Comparison of ENCODE assay signal across 29 mouse cellular contexts in genomic region chr8:84949753-84950152, GRCm38 (mm10). TPM values are rescaled to one million over a fixed set of nuclear protein-coding genes. Genes with fewer than 3 reads are reported as not detected.
DNase-seq lines count a peak whose midpoint lies in the region; ATAC-seq and TF ChIP-seq lines count a peak whose summit lies in the region.
"Had no signal": no experiment of that assay in that cellular context is flagged by ENCODE, and none has a peak within 500 bp of the region (broad histone marks: within the 10 kb centered on the region; RNA-seq: fewer than 3 reads in every experiment).

No protein-coding gene starts in this region.

- peaks cover 0 to 5% of the 10 kb centered on the region in 2 experiments; a peak in 3 of 4 replicates for H3K4me1 ChIP-seq in liver, embryonic 14.5 days (replicated peaks; ENCODE audit: control insufficient read depth in 2 of 2, insufficient read depth in 2 of 2, low read length in 1 of 2)
- peaks cover 9% of the 10 kb centered on the region for H3K4me1 ChIP-seq in liver, embryonic 11.5 days (replicated peaks; ENCODE audit: control insufficient read depth, insufficient read depth, low read length)

- H3K9ac ChIP-seq in liver, embryonic 14.5 days (replicated peaks), result no peak overlapping the region
- no peak overlapping the region for H3K9ac ChIP-seq in liver, embryonic 11.5 days (ENCODE audit: low read depth, low read length)
- H3K9ac ChIP-seq: embryonic facial prominence, embryonic 12.5 days; embryonic facial prominence, embryonic 15.5 days; forebrain, postnatal 0 days; heart, embryonic 12.5 days; heart, embryonic 15.5 days; hindbrain, embryonic 13.5 days had no signal

- peaks cover 48% of the 10 kb centered on the region for H3K27me3 ChIP-seq in liver, embryonic 14.5 days (ENCODE audit: control insufficient read depth, insufficient read depth, low read length)
- peaks cover 71% of the 10 kb centered on the region for H3K27me3 ChIP-seq in liver, embryonic 11.5 days (replicated peaks; ENCODE audit: control insufficient read depth, insufficient read depth, low read length)

- WGBS in liver, embryonic 14.5 days (ENCODE audit: insufficient replicate concordance), result 21% methylated on average over 12 of the region's 12 CpGs
- WGBS in liver, embryonic 11.5 days, result 16% methylated on average over 12 of the region's 12 CpGs

- DNase-seq in liver, embryonic 14.5 days (ENCODE audit: low read depth in 3 of 3, low spot score in 3 of 3), result no peak
- no peak for DNase-seq in liver, embryonic 11.5 days (ENCODE audit: low spot score)
- peak; percentile 18 for DNase-seq in retina, postnatal 1 day
- DNase-seq in retina, embryonic 14.5 days (ENCODE audit: low spot score), result no peak
- DNase-seq in ES-CJ7 (ENCODE audit: low read depth, low spot score), result peak; percentile 71
- DNase-seq in heart, adult 11 months, result no peak
- DNase-seq in adrenal gland, adult (ENCODE audit: inconsistent age in 2 of 2, low spot score in 1 of 2), result no peak
- DNase-seq: adrenal gland, adult 2 months; adrenal gland, postnatal 14 days; cerebellum, adult 11 months; cerebellum, adult 2 months; cerebellum, adult 9-11 months; cerebellum, postnatal 25 days; forebrain, postnatal 0 days; gastrocnemius, adult 2 months; gastrocnemius, postnatal 14 days; heart, adult 18-20 months; heart, postnatal 10 days; heart, postnatal 36 days had no signal

- no peak for TF ChIP-seq EP300 in liver, embryonic 14.5 days (IDR thresholded peaks at IDR 0.05; ENCODE audit: low read depth)

- H3K27ac ChIP-seq in liver, embryonic 14.5 days, result no peak overlapping the region
- H3K27ac ChIP-seq in liver, embryonic 11.5 days (ENCODE audit: low read depth, low read length), result no peak overlapping the region
- H3K27ac ChIP-seq: embryonic facial prominence, embryonic 12.5 days; embryonic facial prominence, embryonic 15.5 days; gastrocnemius, adult 2 months; heart, embryonic 15.5 days; hindbrain, embryonic 10.5 days; hindbrain, embryonic 13.5 days had no signal

- 0 out of 2 replicates have a peak, but pooled peaks have one; percentile 6 for TF ChIP-seq CTCF in liver, embryonic 14.5 days (IDR thresholded peaks at IDR 0.05; ENCODE audit: low read depth)

- H3K36me3 ChIP-seq in liver, embryonic 14.5 days (replicated peaks; ENCODE audit: control insufficient read depth, insufficient read depth, low read depth), result no peaks in the 10 kb centered on the region
- H3K36me3 ChIP-seq in liver, embryonic 11.5 days (ENCODE audit: control insufficient read depth, insufficient read depth, low read length), result no peaks in the 10 kb centered on the region
- H3K36me3 ChIP-seq: embryonic facial prominence, embryonic 12.5 days; embryonic facial prominence, embryonic 15.5 days; heart, embryonic 12.5 days; heart, embryonic 15.5 days; hindbrain, embryonic 10.5 days; hindbrain, embryonic 13.5 days had no signal

- no peaks in the 10 kb centered on the region for H3K9me3 ChIP-seq in liver, embryonic 14.5 days (ENCODE audit: control insufficient read depth, low read length)
- H3K9me3 ChIP-seq in liver, embryonic 11.5 days (ENCODE audit: control insufficient read depth, low read length), result no peaks in the 10 kb centered on the region
- H3K9me3 ChIP-seq: embryonic facial prominence, embryonic 12.5 days; embryonic facial prominence, embryonic 15.5 days; heart, embryonic 12.5 days; heart, embryonic 15.5 days; hindbrain, embryonic 10.5 days; hindbrain, embryonic 13.5 days had no signal

- H3K4me2 ChIP-seq in liver, embryonic 14.5 days (ENCODE audit: low read depth), result no peak overlapping the region
- H3K4me2 ChIP-seq in liver, embryonic 11.5 days, result no peak overlapping the region
- H3K4me2 ChIP-seq: embryonic facial prominence, embryonic 12.5 days; embryonic facial prominence, embryonic 15.5 days; heart, embryonic 12.5 days; heart, embryonic 15.5 days; hindbrain, embryonic 13.5 days had no signal

- no peak for ATAC-seq in liver, embryonic 14.5 days (ENCODE audit: insufficient read depth)
- no peak for ATAC-seq in liver, embryonic 11.5 days (replicated peaks; ENCODE audit: low FRiP score)
- ATAC-seq: forebrain, embryonic 14.5 days; forebrain, postnatal 0 days; hindbrain, embryonic 16.5 days had no signal

- no peak overlapping the region for H3K4me3 ChIP-seq in liver, embryonic 14.5 days (ENCODE audit: insufficient read depth in 1 of 2, low read depth in 2 of 2, low read length in 2 of 2)
- no peak overlapping the region for H3K4me3 ChIP-seq in liver, embryonic 11.5 days (ENCODE audit: low read depth, low read length)
- H3K4me3 ChIP-seq: embryonic facial prominence, embryonic 12.5 days; embryonic facial prominence, embryonic 15.5 days; gastrocnemius, adult 2 months; heart, embryonic 12.5 days; heart, embryonic 15.5 days; hindbrain, embryonic 10.5 days; hindbrain, embryonic 13.5 days had no signal

RNA-seq across cellular contexts. Expression of gene Rtbdn, which starts 3.0 kb away (rescaled TPM):
- polyA plus RNA-seq in liver, embryonic 14.5 days (2012; rRNA removed), result 0.03 TPM in 1 of 2 replicates, not detected in the other
- polyA plus RNA-seq in liver, embryonic 14.5 days (2014; fragmentation: Nextera tagmentation; extraction: Ambion mirVana), result not detected in 2 replicates
- 0.22 and 0.49 TPM in 2 replicates for polyA plus RNA-seq in liver, embryonic 11.5 days (2014; fragmentation: Nextera tagmentation; extraction: Ambion mirVana)

RNA-seq across cellular contexts. Expression of gene Mast1, which starts 12.6 kb away (rescaled TPM):
- polyA plus RNA-seq in liver, embryonic 14.5 days (2012; rRNA removed), result 0.06 and 0.21 TPM in 2 replicates
- polyA plus RNA-seq in liver, embryonic 14.5 days (2014; fragmentation: Nextera tagmentation; extraction: Ambion mirVana), result 0.08 and 0.14 TPM in 2 replicates
- polyA plus RNA-seq in liver, embryonic 11.5 days (2014; fragmentation: Nextera tagmentation; extraction: Ambion mirVana), result 0.14 and 0.29 TPM in 2 replicates

RNA-seq across cellular contexts. Expression of gene Gm49661, which starts 19.5 kb away (rescaled TPM):
- not detected in 2 replicates for polyA plus RNA-seq in liver, embryonic 14.5 days (2012; rRNA removed)
- not detected in 2 replicates for polyA plus RNA-seq in liver, embryonic 14.5 days (2014; fragmentation: Nextera tagmentation; extraction: Ambion mirVana)
- polyA plus RNA-seq in liver, embryonic 11.5 days (2014; fragmentation: Nextera tagmentation; extraction: Ambion mirVana), result not detected in 2 replicates
- polyA plus RNA-seq: adrenal gland, adult 2 months; cerebellum, adult 2 months; embryonic facial prominence, embryonic 12.5 days; embryonic facial prominence, embryonic 15.5 days; forebrain, embryonic 11.5 days; forebrain, embryonic 14.5 days; forebrain, postnatal 0 days; frontal cortex, adult 2 months; heart, embryonic 12.5 days; heart, embryonic 15.5 days; hindbrain, embryonic 10.5 days; hindbrain, embryonic 13.5 days; hindbrain, embryonic 16.5 days had no signal

RNA-seq across cellular contexts. Expression of gene Prdx2, which starts 19.6 kb away (rescaled TPM):
- 1,117 and 1,155 TPM in 2 replicates for polyA plus RNA-seq in liver, embryonic 14.5 days (2012; rRNA removed)
- polyA plus RNA-seq in liver, embryonic 14.5 days (2014; fragmentation: Nextera tagmentation; extraction: Ambion mirVana), result 2,207 and 2,282 TPM in 2 replicates
- 1,398 and 1,409 TPM in 2 replicates for polyA plus RNA-seq in liver, embryonic 11.5 days (2014; fragmentation: Nextera tagmentation; extraction: Ambion mirVana)

RNA-seq across cellular contexts. Expression of gene Rnaseh2a, which starts 19.8 kb away (rescaled TPM):
- polyA plus RNA-seq in liver, embryonic 14.5 days (2012; rRNA removed), result 49.3 and 56.2 TPM in 2 replicates
- polyA plus RNA-seq in liver, embryonic 14.5 days (2014; fragmentation: Nextera tagmentation; extraction: Ambion mirVana), result 107 and 125 TPM in 2 replicates
- 195 and 197 TPM in 2 replicates for polyA plus RNA-seq in liver, embryonic 11.5 days (2014; fragmentation: Nextera tagmentation; extraction: Ambion mirVana)

Comparison
In these comparisons a context has a peak if more than half of its experiments do, and no peak if none do; other contexts are left out.
1. DNase-seq: peak in retina, postnatal 1 day (single experiment) and ES-CJ7 (single experiment); none in liver, embryonic 14.5 days (0 of 3), liver, embryonic 11.5 days (single experiment), retina, embryonic 14.5 days (single experiment), heart, adult 11 months (single experiment) and adrenal gland, adult (0 of 2).